Comparison of ENCODE assay signal across 8 mouse cellular contexts in genomic region chr12:84161616-84162433, GRCm38 (mm10). TPM values are rescaled to one million over a fixed set of nuclear protein-coding genes. Genes with fewer than 3 reads are reported as not detected.
DNase-seq lines count a peak whose midpoint lies in the region; ATAC-seq and TF ChIP-seq lines count a peak whose summit lies in the region.

No protein-coding gene starts in this region.

- H3K4me3 ChIP-seq in heart, embryonic 12.5 days, result no peak overlapping the region
- H3K4me3 ChIP-seq in CH12.LX (replicated peaks in 1 of 3; ENCODE audit: low read depth in 2 of 3, low read length in 2 of 3, poor library complexity in 1 of 3), result no peak overlapping the region
- H3K4me3 ChIP-seq in embryonic facial prominence, embryonic 14.5 days (ENCODE audit: low read depth, low read length), result no peak overlapping the region
- no peak overlapping the region for H3K4me3 ChIP-seq in liver, postnatal 0 days (ENCODE audit: low read depth, low read length)

- H3K27ac ChIP-seq in heart, embryonic 12.5 days (ENCODE audit: poor library complexity, severe bottlenecking), result no peak overlapping the region
- no peak overlapping the region for H3K27ac ChIP-seq in CH12.LX (ENCODE audit: insufficient read depth, low read depth)
- H3K27ac ChIP-seq in embryonic facial prominence, embryonic 14.5 days (replicated peaks; ENCODE audit: low read depth, low read length), result no peak overlapping the region
- H3K27ac ChIP-seq in liver, postnatal 0 days (ENCODE audit: low read depth), result 0 out of 2 replicates have a peak overlapping the region, but pooled peaks have one; percentile 41

- H3K79me2 ChIP-seq in CH12.LX (replicated peaks; ENCODE audit: control insufficient read depth, extremely low read depth, insufficient read depth, poor library complexity, severe bottlenecking), result no peaks in the 10 kb centered on the region; the same call in 1 of the 2 replicates

- TF ChIP-seq CTCF in CH12.LX (conservative IDR thresholded peaks at IDR 0.05 in 1 of 2, IDR thresholded peaks at IDR 0.05 in 1 of 2; ENCODE audit: low read depth in 2 of 2, low read length in 2 of 2), result peak; percentile 56 to 80
- peak; percentile 86 for TF ChIP-seq CTCF in liver, postnatal 0 days (IDR thresholded peaks at IDR 0.05; ENCODE audit: low read depth)

- H3K4me2 ChIP-seq in heart, embryonic 12.5 days, result peak overlapping the region; percentile 38; the same call in 1 of the 2 replicates
- H3K4me2 ChIP-seq in CH12.LX (ENCODE audit: insufficient read depth, low read depth, poor library complexity, severe bottlenecking), result no peak overlapping the region
- no peak overlapping the region for H3K4me2 ChIP-seq in embryonic facial prominence, embryonic 14.5 days (ENCODE audit: low read depth, low read length)
- H3K4me2 ChIP-seq in liver, postnatal 0 days (ENCODE audit: low read depth, low read length), result peak overlapping the region; percentile 1; the same call in 1 of the 2 replicates

- DNase-seq in heart, adult 18-20 months, result no peak
- DNase-seq in CH12.LX (ENCODE audit: extremely low read depth), result peak; percentile 33
- peak; percentile 58 for DNase-seq in embryonic facial prominence, embryonic 14.5 days (ENCODE audit: low spot score)
- peak; percentile 74 for DNase-seq in liver, postnatal 0 days
- peak; percentile 55 for DNase-seq in yolk sac, embryonic 10.5 days (ENCODE audit: low spot score)
- DNase-seq in left cerebral cortex, postnatal 10 days (ENCODE audit: extremely low spot score in 1 of 2, low spot score in 2 of 2), result no peak
- no peak for DNase-seq in frontal cortex, postnatal 10 days (ENCODE audit: low spot score in 2 of 2)

- TF ChIP-seq POLR2A in CH12.LX (IDR thresholded peaks at IDR 0.05; ENCODE audit: low read depth, low read length), result no peak

- H3K27me3 ChIP-seq in heart, embryonic 12.5 days (replicated peaks), result no peaks in the 10 kb centered on the region
- H3K27me3 ChIP-seq in CH12.LX (replicated peaks), result no peaks in the 10 kb centered on the region
- H3K27me3 ChIP-seq in embryonic facial prominence, embryonic 14.5 days (replicated peaks; ENCODE audit: control insufficient read depth, insufficient read depth, low read length), result no peaks in the 10 kb centered on the region
- H3K27me3 ChIP-seq in liver, postnatal 0 days (ENCODE audit: insufficient read depth, low read length), result no peaks in the 10 kb centered on the region

- TF ChIP-seq EP300 in CH12.LX (IDR thresholded peaks at IDR 0.05; ENCODE audit: low read length), result no peak
- no peak; the same call in none of the 2 replicates for TF ChIP-seq EP300 in liver, postnatal 0 days (IDR thresholded peaks at IDR 0.05; ENCODE audit: low read depth)

- dilution Hi-C loops in CH12.LX (cut with MboI; ENCODE audit: extremely low pct_ligation_motif_present, extremely low pct_unique_long_range_greater_than_20kb, low sequenced_read_pairs), result no loop called here

- H3K9ac ChIP-seq in heart, embryonic 12.5 days, result no peak overlapping the region
- H3K9ac ChIP-seq in CH12.LX (ENCODE audit: insufficient read depth, low read depth), result no peak overlapping the region
- H3K9ac ChIP-seq in embryonic facial prominence, embryonic 14.5 days (ENCODE audit: low read depth, low read length), result no peak overlapping the region
- 0 out of 2 replicates have a peak overlapping the region, but pooled peaks have one; percentile 1 for H3K9ac ChIP-seq in liver, postnatal 0 days (replicated peaks)

- H3K36me3 ChIP-seq in heart, embryonic 12.5 days, result peaks cover 54% of the 10 kb centered on the region
- H3K36me3 ChIP-seq in CH12.LX (replicated peaks in 1 of 2; ENCODE audit: control insufficient read depth in 1 of 2, insufficient read depth in 1 of 2, low read length in 1 of 2), result peaks cover 47 to 96% of the 10 kb centered on the region in 2 experiments
- peaks cover 61% of the 10 kb centered on the region for H3K36me3 ChIP-seq in embryonic facial prominence, embryonic 14.5 days (ENCODE audit: control insufficient read depth, insufficient read depth, low read length)
- peaks cover 66% of the 10 kb centered on the region for H3K36me3 ChIP-seq in liver, postnatal 0 days (replicated peaks; ENCODE audit: insufficient read depth, low read length)

- peaks cover 33% of the 10 kb centered on the region for H3K4me1 ChIP-seq in heart, embryonic 12.5 days (replicated peaks)
- H3K4me1 ChIP-seq in CH12.LX (ENCODE audit: control insufficient read depth in 1 of 2, insufficient read depth in 2 of 2), result peaks cover 0 to 17% of the 10 kb centered on the region in 2 experiments; a peak in 2 of 4 replicates
- H3K4me1 ChIP-seq in embryonic facial prominence, embryonic 14.5 days (ENCODE audit: control insufficient read depth, insufficient read depth, low read length), result peaks cover 12% of the 10 kb centered on the region
- H3K4me1 ChIP-seq in liver, postnatal 0 days (ENCODE audit: insufficient read depth), result peaks cover 15% of the 10 kb centered on the region

- in situ Hi-C loops in CH12.LX (cut with MboI; ENCODE audit: low pct_ligation_motif_present, low pct_unique_long_range_greater_than_20kb, low sequenced_read_pairs), result loop anchor here (10.0 kb wide), 1 partner anchor 83 kb away; no protein-coding TSS in a partner anchor

- WGBS in heart, embryonic 12.5 days, result 81% methylated on average over 14 of the region's 14 CpGs
- WGBS in embryonic facial prominence, embryonic 14.5 days, result 75% methylated on average over 14 of the region's 14 CpGs
- 80% methylated on average over 14 of the region's 14 CpGs for WGBS in liver, postnatal 0 days (ENCODE audit: insufficient replicate concordance)

- peak; percentile 23; the same call in 1 of the 2 replicates for ATAC-seq in heart, embryonic 12.5 days (ENCODE audit: insufficient number of reproducible peaks, low FRiP score)
- ATAC-seq in embryonic facial prominence, embryonic 14.5 days (ENCODE audit: low read depth), result no peak
- peak; percentile 75 for ATAC-seq in liver, postnatal 0 days

- no peaks in the 10 kb centered on the region for H3K9me3 ChIP-seq in heart, embryonic 12.5 days (replicated peaks)
- no peaks in the 10 kb centered on the region for H3K9me3 ChIP-seq in CH12.LX (replicated peaks; ENCODE audit: low read length)
- no peaks in the 10 kb centered on the region for H3K9me3 ChIP-seq in embryonic facial prominence, embryonic 14.5 days (ENCODE audit: control insufficient read depth, low read length)
- H3K9me3 ChIP-seq in liver, postnatal 0 days (ENCODE audit: low read length), result no peaks in the 10 kb centered on the region

- intact Hi-C loops in left cerebral cortex, postnatal 10 days (cut with DNase I), result loop anchor here (5.0 kb wide), 1 partner anchor 85 kb away; no protein-coding TSS in a partner anchor

- peak; percentile 78 for TF ChIP-seq RAD21 in CH12.LX (IDR thresholded peaks at IDR 0.05; ENCODE audit: low read depth, low read length)

TF ChIP-seq in CH12.LX, 34 proteins besides CTCF, POLR2A, EP300 and RAD21:
- peak; percentile 29; the same call in 1 of the 2 replicates for TF ChIP-seq ZC3H11A (IDR thresholded peaks at IDR 0.05; ENCODE audit: low read depth, low read length)
- no peak for TF ChIP-seq IRF4 (IDR thresholded peaks at IDR 0.05; ENCODE audit: low read depth, low read length)
- TF ChIP-seq SMC3 (IDR thresholded peaks at IDR 0.05; ENCODE audit: low read depth, low read length), result peak; percentile 86

RNA-seq across cellular contexts. Expression of gene Pnma1, which starts 13.5 kb away (rescaled TPM):
- 0.40 and 0.68 TPM in 2 replicates for polyA plus RNA-seq in heart, embryonic 12.5 days (2016; fragmentation: Nextera tagmentation; extraction: Ambion mirVana)
- under 1 TPM in 1 of 2 experiments, not detected in 1; 0.22 TPM for total RNA-seq in heart, adult 18-20 months (2021)
- total RNA-seq in CH12.LX (2012; rRNA removed) (0.13 and 0.21 TPM in 2 replicates), CH12.LX (2014; rRNA removed) (not detected in 2 replicates)
- polyA plus RNA-seq in CH12.LX (2012; ENCODE audit: insufficient read length, low read depth), result 0.30 TPM in 2 replicates
- polyA plus RNA-seq in embryonic facial prominence, embryonic 14.5 days (2014; fragmentation: Nextera tagmentation; extraction: Ambion mirVana), result 1.4 TPM in 2 replicates
- 0.28 and 0.35 TPM in 2 replicates for polyA plus RNA-seq in liver, postnatal 0 days (2015; fragmentation: Nextera tagmentation; extraction: Ambion mirVana)
- 1 to 10 TPM; 7.0 to 8.5 TPM for total RNA-seq in left cerebral cortex, postnatal 10 days (2021)

RNA-seq across cellular contexts. Expression of gene Dnal1, which starts 47.7 kb away (rescaled TPM):
- 4.4 and 5.4 TPM in 2 replicates for polyA plus RNA-seq in heart, embryonic 12.5 days (2016; fragmentation: Nextera tagmentation; extraction: Ambion mirVana)
- 1 to 10 TPM; 6.6 to 6.9 TPM for total RNA-seq in heart, adult 18-20 months (2021)
- total RNA-seq in CH12.LX (2012; rRNA removed), result 1.4 and 1.6 TPM in 2 replicates
- total RNA-seq in CH12.LX (2014; rRNA removed), result 0.84 and 1.7 TPM in 2 replicates
- 2.1 and 2.9 TPM in 2 replicates for polyA plus RNA-seq in CH12.LX (2012; ENCODE audit: insufficient read length, low read depth)
- 5.9 and 7.1 TPM in 2 replicates for polyA plus RNA-seq in embryonic facial prominence, embryonic 14.5 days (2014; fragmentation: Nextera tagmentation; extraction: Ambion mirVana)
- 0.13 and 0.21 TPM in 2 replicates for polyA plus RNA-seq in liver, postnatal 0 days (2015; fragmentation: Nextera tagmentation; extraction: Ambion mirVana)
- 100 to 1,000 TPM in 1 of 2 experiments, 10 to 100 TPM in 1; 99.1 to 107 TPM for total RNA-seq in left cerebral cortex, postnatal 10 days (2021)

RNA-seq across cellular contexts. Expression of gene Elmsan1, which starts 56.9 kb away (rescaled TPM):
- polyA plus RNA-seq in heart, embryonic 12.5 days (2016; fragmentation: Nextera tagmentation; extraction: Ambion mirVana), result 8.7 and 10.6 TPM in 2 replicates
- 10 to 100 TPM; 10.5 to 13.3 TPM for total RNA-seq in heart, adult 18-20 months (2021)
- total RNA-seq in CH12.LX (2012; rRNA removed) (5.6 TPM in 2 replicates), CH12.LX (2014; rRNA removed) (2.0 and 2.2 TPM in 2 replicates)
- polyA plus RNA-seq in CH12.LX (2012; ENCODE audit: insufficient read length, low read depth), result 12.4 and 14.3 TPM in 2 replicates
- polyA plus RNA-seq in embryonic facial prominence, embryonic 14.5 days (2014; fragmentation: Nextera tagmentation; extraction: Ambion mirVana), result 9.4 and 9.8 TPM in 2 replicates
- polyA plus RNA-seq in liver, postnatal 0 days (2015; fragmentation: Nextera tagmentation; extraction: Ambion mirVana), result 2.6 and 2.8 TPM in 2 replicates
- total RNA-seq in left cerebral cortex, postnatal 10 days (2021), result 10 to 100 TPM; 12.3 to 13.5 TPM

Comparison
In these comparisons a context has a peak if more than half of its experiments do, and no peak if none do; other contexts are left out.
1. H3K4me2 ChIP-seq: peak in heart, embryonic 12.5 days (single experiment) and liver, postnatal 0 days (single experiment); none in CH12.LX (single experiment) and embryonic facial prominence, embryonic 14.5 days (single experiment).
2. DNase-seq: peak in CH12.LX (single experiment), embryonic facial prominence, embryonic 14.5 days (single experiment), liver, postnatal 0 days (single experiment) and yolk sac, embryonic 10.5 days (single experiment); none in heart, adult 18-20 months (0 of 2), left cerebral cortex, postnatal 10 days (0 of 2) and frontal cortex, postnatal 10 days (0 of 2).